Mouse (Mus musculus) hindbrain, embryonic 14.5 days (tissue): Measurements from ENCODE around the gene Coa3. TPM values are rescaled to one million over a fixed set of nuclear protein-coding genes. Genes with fewer than 3 reads are reported as not detected.
"Not testable (repeated sequence)": the region's sequence is repeated elsewhere in the genome, so short reads cannot be mapped to it uniquely, and the experiment has no call there.

ENCODE experiments used
- ATAC-seq: fragments of 200-750 bp; cut with Nextera tagmentation; 2 replicates; pipeline ENCODE4 v1.8.0; 2017; ENCODE audit warnings: moderate number of reproducible peaks, mild to moderate bottlenecking, moderate TSS enrichment, moderate library complexity; ENCODE audit not compliant: low FRiP score
- DNase-seq: peaks from one replicate; pipeline ENCODE4 v3.0.0-alpha.2; 2015; ENCODE audit warnings: low spot score
- H3K27ac ChIP-seq: fragments of 300-500 bp; sonication (generic); 2 replicates; pipeline ENCODE4 v1.5.1; 2014; ENCODE audit warnings: mild to moderate bottlenecking, moderate library complexity
- H3K27me3 ChIP-seq: fragments of 300-500 bp; sonication (generic); 2 replicates; pipeline ENCODE4 v1.6.1; 2014; ENCODE audit warnings: mild to moderate bottlenecking, low read length, mixed read lengths; ENCODE audit not compliant: control insufficient read depth, insufficient read depth
- H3K36me3 ChIP-seq: fragments of 300-500 bp; sonication (generic); replicated peaks from 2 replicates; pipeline ENCODE4 v1.6.1; 2014; ENCODE audit not compliant: control insufficient read depth, insufficient read depth
- H3K4me1 ChIP-seq: fragments of 300-500 bp; sonication (generic); replicated peaks from 2 replicates; pipeline ENCODE4 v1.6.1; 2014; ENCODE audit warnings: antibody characterized with exemption, low read length, mixed read lengths; ENCODE audit not compliant: control insufficient read depth, insufficient read depth
- H3K4me2 ChIP-seq: fragments of 300-500 bp; sonication (generic); replicated peaks from 2 replicates; pipeline ENCODE4 v1.6.1; 2014; ENCODE audit warnings: mild to moderate bottlenecking, moderate library complexity
- H3K4me3 ChIP-seq: fragments of 300-500 bp; sonication (generic); replicated peaks from 2 replicates; pipeline ENCODE4 v1.5.1; 2014; ENCODE audit warnings: mild to moderate bottlenecking, low read length
- H3K9ac ChIP-seq: fragments of 300-500 bp; sonication (generic); 2 replicates; pipeline ENCODE4 v1.6.1; 2014
- H3K9me3 ChIP-seq: fragments of 300-500 bp; sonication (generic); 2 replicates; pipeline ENCODE4 v1.6.1; 2016; ENCODE audit warnings: low read length; ENCODE audit not compliant: control insufficient read depth
- WGBS: fragments of 180-500 bp; shearing (Covaris S2); extraction: QIAGEN DNeasy Blood & Tissue Kit; methylation state at CpG from one replicate; pipeline ENCODE4 v1.1.7; 2014; 5-methylcytosine and 5-hydroxymethylcytosine counted together
- polyA plus RNA-seq: library from polyadenylated mRNA; unstranded; fragments of >200 nt; fragmentation: Nextera tagmentation; extraction: Ambion mirVana; gene quantifications from 2 replicates; pipeline ENCODE4 v1.2.1, GENCODE M21; 2014

Gene Coa3
- 242 and 256 TPM in 2 replicates for polyA plus RNA-seq

DNA sequence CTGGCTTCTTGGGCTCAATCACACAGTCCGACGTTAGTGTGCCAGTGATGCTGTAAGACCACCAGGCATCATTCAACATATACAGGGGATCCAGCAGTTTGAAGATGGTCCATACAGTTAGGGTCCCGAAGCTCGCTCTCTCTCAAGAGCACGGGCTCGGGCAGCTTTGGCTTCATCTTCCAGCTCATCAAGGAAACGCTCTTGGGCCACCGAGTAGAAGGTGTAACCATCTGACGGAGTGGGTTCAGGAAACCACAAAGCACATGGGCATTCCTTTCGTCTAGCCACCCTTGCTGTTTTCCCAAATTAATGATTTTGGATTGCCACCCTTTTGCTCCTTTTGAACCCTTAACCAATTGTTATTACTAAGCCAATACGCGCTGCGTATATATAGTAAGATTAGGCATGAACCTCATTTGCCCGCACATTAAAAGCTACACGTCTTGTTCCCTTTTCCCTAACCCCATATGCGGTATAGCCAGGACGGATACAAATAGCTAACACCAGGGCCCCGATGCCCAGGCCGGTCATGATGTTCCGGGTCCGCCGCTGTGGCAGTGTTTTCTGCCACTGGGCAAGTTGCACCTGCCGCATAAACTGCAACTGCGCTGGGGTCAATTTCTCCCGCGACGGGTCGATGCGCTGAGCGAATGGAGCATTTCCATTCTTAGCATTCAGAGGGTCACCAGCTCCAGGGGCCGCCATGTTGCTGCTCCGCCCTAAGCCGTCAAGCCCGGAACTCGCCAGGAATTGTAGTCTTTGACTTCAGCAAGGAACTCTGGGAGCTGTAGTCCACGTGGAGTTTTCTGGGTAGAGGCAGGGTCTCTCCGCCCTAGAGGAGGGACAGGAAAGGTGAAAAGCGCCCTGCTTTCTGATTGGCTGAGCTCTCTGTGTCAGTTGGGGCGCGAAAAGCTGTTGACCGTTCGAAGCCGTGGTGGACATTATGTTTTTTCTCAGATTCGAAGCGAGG lies at the start of gene Coa3, which contains the start of gene Cntd1:
TSS of gene Coa3 (minus strand) at position 892 of the 970 bp plus-strand sequence.
TSS of gene Cntd1 (plus strand) at position 790 of the 970 bp plus-strand sequence.
- 12% methylated on average over 45 of the region's 45 CpGs for WGBS
- H3K27ac ChIP-seq: peak within 1 kb of the TSS; percentile 69
- no peaks in the 10 kb centered on the region for H3K36me3 ChIP-seq
- peak within 1 kb of the TSS; percentile 59 for H3K4me3 ChIP-seq
- DNase-seq (peak; percentile 90), ATAC-seq (peak; percentile 95)
- H3K27me3 ChIP-seq: no peaks in the 10 kb centered on the region
- peak within 1 kb of the TSS; percentile 88 for H3K4me2 ChIP-seq
- peaks cover 13% of the 10 kb centered on the region for H3K4me1 ChIP-seq
- H3K9ac ChIP-seq: peak within 1 kb of the TSS; percentile 75
- no peaks in the 10 kb centered on the region for H3K9me3 ChIP-seq

DNA sequence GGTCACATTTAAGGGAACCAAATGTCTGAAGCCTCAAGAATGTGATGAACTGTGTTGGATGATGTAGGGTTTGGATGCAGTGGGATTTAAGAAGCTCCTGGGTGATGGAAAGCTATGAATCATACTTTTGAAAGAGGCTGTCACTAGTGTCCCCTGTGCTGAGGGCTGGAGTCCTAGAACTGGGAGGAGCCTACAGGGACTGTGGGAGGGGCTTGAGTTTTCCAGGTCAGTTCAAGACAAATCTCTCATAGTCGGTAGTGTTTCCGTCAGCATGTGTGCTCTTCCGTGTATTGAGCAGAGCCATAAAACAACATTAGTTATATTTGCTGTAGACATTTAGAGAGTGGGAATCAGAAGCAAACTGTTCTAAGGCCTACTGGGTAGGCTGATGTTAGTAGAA lies 48.4 kb upstream of the Coa3 start:
- no peaks in the 10 kb centered on the region for H3K9me3 ChIP-seq
- ATAC-seq (no peak), DNase-seq (no peak)
- H3K4me2 ChIP-seq: no peak overlapping the region
- no peaks in the 10 kb centered on the region for H3K27me3 ChIP-seq
- WGBS: 61% methylated on average over 3 of the region's 3 CpGs
- no peak overlapping the region for H3K4me3 ChIP-seq
- no peak overlapping the region for H3K9ac ChIP-seq
- H3K36me3 ChIP-seq: peaks cover 35% of the 10 kb centered on the region
- H3K27ac ChIP-seq: no peak overlapping the region
- no peaks in the 10 kb centered on the region for H3K4me1 ChIP-seq

DNA sequence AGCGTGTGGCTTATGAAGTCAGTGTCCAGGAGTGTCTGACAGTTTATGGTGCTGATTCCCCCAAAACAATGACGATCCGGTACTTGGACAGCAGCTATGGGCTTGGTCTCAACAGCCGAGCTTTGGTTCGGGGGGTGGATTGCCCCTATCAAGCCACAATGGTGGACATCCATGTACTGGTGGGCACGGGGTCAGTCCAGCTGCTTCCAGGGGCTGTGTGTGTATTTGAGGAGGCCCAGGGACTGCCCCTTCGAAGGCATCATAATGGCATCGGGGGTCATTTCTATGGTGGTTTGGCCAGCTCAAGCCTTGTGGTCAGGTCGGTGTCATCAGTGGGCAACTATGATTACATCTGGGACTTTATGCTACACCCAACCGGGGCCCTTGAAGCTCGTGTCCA lies 47.2 kb upstream of the Coa3 start:
- no peak for ATAC-seq

GRCm38 (mm10) chr11:101325201-101325600 lies 46.3 kb upstream of the Coa3 start:
- H3K27me3 ChIP-seq, H3K4me2 ChIP-seq, ATAC-seq, H3K9ac ChIP-seq, DNase-seq, H3K9me3 ChIP-seq, H3K27ac ChIP-seq, H3K4me3 ChIP-seq, H3K4me1 ChIP-seq: not testable (repeated sequence)
- peaks cover 56% of the 10 kb centered on the region for H3K36me3 ChIP-seq
- WGBS: 86% methylated on average over 11 of the region's 11 CpGs

More for the DNA sequence above, 47.2 kb upstream of the Coa3 start:
- Histone ChIP-seq H3K36me3 (peaks cover 47% of the 10 kb centered on the region), H3K27ac (no peak overlapping the region), H3K27me3 (no peaks in the 10 kb centered on the region), H3K4me3 (no peak overlapping the region), H3K4me2 (no peak overlapping the region), H3K4me1 (no peaks in the 10 kb centered on the region), H3K9me3 (no peaks in the 10 kb centered on the region), H3K9ac (no peak overlapping the region)
- DNase-seq: no peak
- WGBS: 83% methylated on average over 11 of the region's 11 CpGs

DNA sequence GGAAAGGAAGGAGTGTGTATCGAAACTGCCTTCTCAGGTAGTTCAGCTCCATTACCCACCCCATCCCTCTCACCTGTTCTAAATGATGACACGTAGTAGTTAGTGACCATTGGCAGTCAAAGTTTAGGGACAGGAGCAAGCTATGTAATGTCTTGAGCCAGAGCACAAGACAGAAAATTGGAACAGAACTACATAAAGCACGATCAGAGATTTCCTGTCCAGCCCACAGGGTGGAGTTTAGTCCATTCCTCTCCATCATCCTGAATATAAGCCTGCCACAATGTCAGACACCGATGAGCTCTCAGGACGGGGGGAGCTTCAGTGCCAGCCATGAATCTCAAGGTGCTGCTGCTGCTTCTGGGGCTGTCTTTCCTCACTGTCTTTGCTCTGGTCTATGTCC lies 45.8 kb upstream of the Coa3 start, which contains the start of gene Aoc2:
TSS of gene Aoc2 (plus strand) at position 301 of the 400 bp plus-strand sequence.
- no peak within 1 kb of the TSS for H3K27ac ChIP-seq
- no peak within 1 kb of the TSS for H3K4me2 ChIP-seq
- H3K4me1 ChIP-seq: no peaks in the 10 kb centered on the region
- H3K36me3 ChIP-seq: peaks cover 61% of the 10 kb centered on the region
- H3K4me3 ChIP-seq: no peak within 1 kb of the TSS
- no peaks in the 10 kb centered on the region for H3K27me3 ChIP-seq
- H3K9me3 ChIP-seq: no peaks in the 10 kb centered on the region
- H3K9ac ChIP-seq: no peak within 1 kb of the TSS
- DNase-seq (no peak), ATAC-seq (no peak)
- WGBS: 94% methylated on average over 5 of the region's 5 CpGs

- Histone ChIP-seq H3K4me2 (no peak overlapping the region), H3K27me3 (no peaks in the 10 kb centered on the region), H3K36me3 (peaks cover 72% of the 10 kb centered on the region), H3K4me1 (no peaks in the 10 kb centered on the region), H3K27ac (no peak overlapping the region), H3K4me3 (no peak overlapping the region), H3K9me3 (no peaks in the 10 kb centered on the region), H3K9ac (no peak overlapping the region)
- ATAC-seq (peak; percentile 62; the same call in 1 of the 2 replicates), DNase-seq (peak; percentile 79)
- 9% methylated on average over 4 of the region's 4 CpGs for WGBS
Measured at GRCm38 (mm10) chr11:101323609-101324008, 44.7 kb upstream of the Coa3 start.

DNA sequence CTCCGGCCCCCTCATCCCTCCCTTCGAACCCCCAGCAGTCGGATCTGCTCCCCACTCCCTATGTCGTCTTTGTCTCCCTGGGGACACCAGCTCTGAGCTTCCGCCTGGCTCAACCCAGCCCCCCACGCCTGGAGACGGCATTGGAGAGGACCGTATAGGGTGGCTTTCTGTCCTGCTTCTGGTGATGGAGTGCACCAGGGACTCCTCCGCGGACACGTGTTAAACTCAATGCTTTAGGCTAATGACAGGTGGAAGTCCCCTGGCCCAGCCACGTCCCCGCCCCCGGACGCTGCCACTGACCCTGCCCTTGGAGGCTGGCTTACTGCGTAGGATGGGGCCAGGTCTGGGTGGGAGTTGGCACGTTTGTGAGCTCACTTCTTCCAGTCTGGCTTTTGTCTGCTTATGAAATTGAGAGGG lies 37.6 kb upstream of the Coa3 start:
- ATAC-seq (peak; percentile 15; the same call in 1 of the 2 replicates), DNase-seq (no peak)
- peak overlapping the region; percentile 96 for H3K9ac ChIP-seq
- H3K4me3 ChIP-seq: peak overlapping the region; percentile 96
- 0% methylated on average over 17 of the region's 17 CpGs for WGBS
- peak overlapping the region; percentile 81; the same call in 1 of the 2 replicates for H3K27ac ChIP-seq
- no peaks in the 10 kb centered on the region for H3K9me3 ChIP-seq
- H3K4me1 ChIP-seq: peaks cover 15% of the 10 kb centered on the region
- peaks cover 33% of the 10 kb centered on the region for H3K36me3 ChIP-seq
- peak overlapping the region; percentile 96 for H3K4me2 ChIP-seq
- H3K27me3 ChIP-seq: no peaks in the 10 kb centered on the region

DNA sequence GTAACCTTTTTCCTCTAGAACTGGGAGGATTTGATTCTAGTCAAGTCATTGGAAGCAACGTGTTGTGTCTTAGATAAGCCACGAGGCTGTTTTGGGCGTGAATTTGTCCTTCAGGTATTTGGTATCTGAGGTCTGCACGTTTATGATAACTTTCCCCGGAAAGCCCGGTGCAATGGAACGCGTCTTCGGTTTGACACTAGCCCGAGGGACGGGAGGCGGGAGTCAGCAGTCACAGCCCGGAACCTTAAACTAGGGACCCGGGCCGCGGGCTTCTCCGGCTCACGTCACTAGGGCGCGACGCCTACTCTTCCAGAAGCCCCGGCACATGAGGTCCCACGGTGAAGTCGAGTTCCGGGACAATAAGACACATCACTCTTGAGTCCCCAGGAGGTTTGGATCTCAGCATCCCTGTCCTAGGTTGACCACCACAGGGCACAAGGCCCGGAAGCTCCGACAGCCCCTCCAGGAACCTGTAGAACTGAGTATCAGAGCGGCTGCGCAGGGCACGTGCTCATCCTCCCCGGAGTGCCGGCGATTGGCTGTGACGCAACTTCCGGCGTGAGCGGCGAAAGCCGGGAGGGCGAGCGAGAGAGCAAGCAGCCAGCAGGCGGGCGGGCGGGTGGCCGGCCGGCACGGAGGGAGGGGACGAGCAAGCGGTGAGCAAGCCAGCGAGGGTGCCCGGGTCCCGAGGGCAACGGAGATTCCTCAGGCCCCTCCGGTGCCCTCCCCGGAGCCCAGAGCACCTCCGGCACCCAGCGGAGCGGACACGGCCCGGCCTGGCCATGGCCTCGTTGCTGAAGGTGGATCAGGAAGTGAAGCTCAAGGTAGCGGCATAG lies 37.0 kb upstream of the Coa3 start, which contains the start of gene Psme3:
TSS of gene Psme3 (plus strand) at position 549 of the 836 bp plus-strand sequence.
- peak within 1 kb of the TSS; percentile 96 for H3K4me2 ChIP-seq
- peak within 1 kb of the TSS; percentile 96 for H3K9ac ChIP-seq
- H3K27ac ChIP-seq: peak within 1 kb of the TSS; percentile 81
- no peaks in the 10 kb centered on the region for H3K27me3 ChIP-seq
- peak; percentile 95 for ATAC-seq
- peaks cover 27% of the 10 kb centered on the region for H3K36me3 ChIP-seq
- peak within 1 kb of the TSS; percentile 96 for H3K4me3 ChIP-seq
- under 1% methylated on average over 47 of the region's 62 CpGs for WGBS
- peak; percentile 92 for DNase-seq
- H3K4me1 ChIP-seq: peaks cover 15% of the 10 kb centered on the region
- H3K9me3 ChIP-seq: no peaks in the 10 kb centered on the region
